Mouse (Mus musculus): ENCODE data around the gene Msx3. TPM values are rescaled to one million over a fixed set of nuclear protein-coding genes. Genes with fewer than 3 reads are reported as not detected.

The Msx3 gene
- polyA plus RNA-seq (2017; shearing (Covaris generic)): under 1 TPM in 1 of 2 experiments, not detected in 1; 0.43 TPM

GRCm38 (mm10) chr7:140048361-140049114 lies at the start of gene Msx3:
Msx3 (minus strand) TSS chr7:140049089.

GRCm38 (mm10) chr7:140092924-140093528 lies 44.1 kb upstream of the Msx3 start, which contains the start of gene Prap1:
Prap1 (plus strand) TSS chr7:140093395.

GRCm38 (mm10) chr7:140082242-140082678 lies 33.4 kb upstream of the Msx3 start, which contains the start of gene Caly:
Caly (minus strand) TSS chr7:140082548.

GRCm38 (mm10) chr7:140036281-140037170 lies 12.4 kb downstream of the Msx3 start, which contains the start of the genes Zfp511 and Tubgcp2:
Zfp511 (plus strand) TSS chr7:140036391.
Tubgcp2 (minus strand) TSS chr7:140036669.

Other genes starting within 250 kb of the Msx3 start
- under 1 TPM; 0.04 to 0.28 TPM for gene Adgra1, start 214.9 kb downstream of the Msx3 start, polyA plus RNA-seq (2017; shearing (Covaris generic))
- under 1 TPM; 0.70 to 0.91 TPM for gene Kndc1, start 154.4 kb downstream of the Msx3 start, polyA plus RNA-seq (2017; shearing (Covaris generic))
- gene Utf1, start 105.3 kb downstream of the Msx3 start, polyA plus RNA-seq (2017; shearing (Covaris generic)): 1 to 10 TPM; 5.4 to 9.6 TPM
- gene 6430531B16Rik, start 70.3 kb downstream of the Msx3 start, polyA plus RNA-seq (2017; shearing (Covaris generic)): 1 to 10 TPM in 1 of 2 experiments, under 1 TPM in 1; 0.39 to 1.9 TPM
- gene Adam8, start 56.5 kb downstream of the Msx3 start, polyA plus RNA-seq (2017; shearing (Covaris generic)): 10 to 100 TPM; 20.5 to 23.5 TPM
- gene Zfp511, start 12.7 kb downstream of the Msx3 start, polyA plus RNA-seq (2017; shearing (Covaris generic)): 10 to 100 TPM; 54.6 to 56.9 TPM
- gene Tubgcp2, start 12.4 kb downstream of the Msx3 start, polyA plus RNA-seq (2017; shearing (Covaris generic)): 10 to 100 TPM; 30.8 to 44.8 TPM
- under 1 TPM; 0.13 to 0.23 TPM for gene Caly, start 33.5 kb upstream of the Msx3 start, polyA plus RNA-seq (2017; shearing (Covaris generic))
- gene Prap1, start 44.3 kb upstream of the Msx3 start, polyA plus RNA-seq (2017; shearing (Covaris generic)): 1 to 10 TPM in 1 of 2 experiments, not detected in 1; 1.2 TPM
- gene Fuom, start 53.4 kb upstream of the Msx3 start, polyA plus RNA-seq (2017; shearing (Covaris generic)): 10 to 100 TPM; 12.4 to 13.2 TPM
- 1 to 10 TPM; 4.2 to 4.9 TPM for gene Paox, start 66.7 kb upstream of the Msx3 start, polyA plus RNA-seq (2017; shearing (Covaris generic))
- gene Echs1, start 67.4 kb upstream of the Msx3 start, polyA plus RNA-seq (2017; shearing (Covaris generic)): 10 to 100 TPM; 55.3 to 64.6 TPM
- gene Mtg1, start 88.5 kb upstream of the Msx3 start, polyA plus RNA-seq (2017; shearing (Covaris generic)): 10 to 100 TPM; 31.9 to 43.1 TPM
- gene Sprn, start 105.8 kb upstream of the Msx3 start, polyA plus RNA-seq (2017; shearing (Covaris generic)): 1 to 10 TPM in 1 of 2 experiments, not detected in 1; 1.3 TPM
- under 1 TPM; 0.42 to 0.65 TPM for gene Olfr522, start 115.7 kb upstream of the Msx3 start, polyA plus RNA-seq (2017; shearing (Covaris generic))
- gene Olfr523, start 124.1 kb upstream of the Msx3 start, polyA plus RNA-seq (2017; shearing (Covaris generic)): not detected
- under 1 TPM; 0.09 to 0.12 TPM for gene Olfr524, start 156.9 kb upstream of the Msx3 start, polyA plus RNA-seq (2017; shearing (Covaris generic))
- gene Cd163l1, start 169.2 kb upstream of the Msx3 start, polyA plus RNA-seq (2017; shearing (Covaris generic)): 1 to 10 TPM in 1 of 2 experiments, under 1 TPM in 1; 0.06 to 1.2 TPM
- gene 5830411N06Rik, start 198.2 kb upstream of the Msx3 start, polyA plus RNA-seq (2017; shearing (Covaris generic)): 10 to 100 TPM in 1 of 2 experiments, under 1 TPM in 1; 0.19 to 12.3 TPM

Measured in inflammation-experienced regulatory T-cells (primary cell).